Mouse (Mus musculus) midbrain, embryonic 11.5 days (tissue): ENCODE results near the gene Gba2. TPM values are rescaled to one million over a fixed set of nuclear protein-coding genes. Genes with fewer than 3 reads are reported as not detected.

Experiments
- ATAC-seq: fragments of 200-750 bp; cut with Nextera tagmentation; 2 replicates; pipeline ENCODE4 v1.8.0; 2017; ENCODE audit warnings: moderate TSS enrichment, moderate library complexity; ENCODE audit not compliant: low FRiP score
- DNase-seq: peaks from one replicate; pipeline ENCODE4 v3.0.0; 2015; ENCODE audit warnings: low spot score; ENCODE audit errors: missing footprints
- H3K27ac ChIP-seq: fragments of 300-500 bp; sonication (generic); 2 replicates; pipeline ENCODE4 v1.5.1; 2014; ENCODE audit warnings: low read depth, low read length
- H3K27me3 ChIP-seq: fragments of 300-500 bp; sonication (generic); 2 replicates; pipeline ENCODE4 v1.6.1; 2014; ENCODE audit warnings: mild to moderate bottlenecking, low read length, moderate library complexity, mixed read lengths; ENCODE audit not compliant: control insufficient read depth, insufficient read depth
- H3K36me3 ChIP-seq: fragments of 300-500 bp; sonication (generic); 2 replicates; pipeline ENCODE4 v1.6.1; 2014; ENCODE audit warnings: mild to moderate bottlenecking, low read length, moderate library complexity, mixed read lengths; ENCODE audit not compliant: control insufficient read depth, insufficient read depth
- H3K4me1 ChIP-seq: fragments of 300-500 bp; sonication (generic); 2 replicates; pipeline ENCODE4 v1.6.1; 2014; ENCODE audit warnings: low read length; ENCODE audit not compliant: control insufficient read depth, insufficient read depth
- H3K4me2 ChIP-seq: fragments of 300-500 bp; sonication (generic); 2 replicates; pipeline ENCODE4 v1.6.1; 2014; ENCODE audit warnings: mild to moderate bottlenecking, moderate library complexity
- H3K4me3 ChIP-seq: fragments of 300-500 bp; sonication (generic); 2 replicates; pipeline ENCODE4 v1.5.1; 2014; ENCODE audit warnings: low read depth, low read length
- H3K9ac ChIP-seq: fragments of 300-500 bp; sonication (generic); 2 replicates; pipeline ENCODE4 v1.6.1; 2014; ENCODE audit warnings: low read length
- H3K9me3 ChIP-seq: fragments of 300-500 bp; sonication (generic); 2 replicates; pipeline ENCODE4 v1.6.1; 2016; ENCODE audit warnings: low read length; ENCODE audit not compliant: control insufficient read depth
- WGBS: fragments of 180-500 bp; shearing (Covaris S2); extraction: QIAGEN DNeasy Blood & Tissue Kit; methylation state at CpG from one replicate; pipeline ENCODE4 v1.1.7; 2014; 5-methylcytosine and 5-hydroxymethylcytosine counted together
- polyA plus RNA-seq: library from polyadenylated mRNA; unstranded; fragments of >200 nt; fragmentation: Nextera tagmentation; extraction: Ambion mirVana; gene quantifications from 2 replicates; pipeline ENCODE4 v1.2.1, GENCODE M21; 2014

The Gba2 gene
- polyA plus RNA-seq, 1 experiment from 2014 or later: 26.1 TPM

GRCm38 (mm10) chr4:43573561-43573960, 5.1 kb downstream of the Gba2 start:
- DNase-seq: no peak
- no peak overlapping the region for H3K27ac ChIP-seq
- no peaks in the 10 kb centered on the region for H3K9me3 ChIP-seq
- H3K4me3 ChIP-seq: no peak overlapping the region
- WGBS: 94% methylated on average over 4 of the region's 4 CpGs
- H3K4me2 ChIP-seq: no peak overlapping the region
- ATAC-seq: no peak
- H3K27me3 ChIP-seq: no peaks in the 10 kb centered on the region
- H3K4me1 ChIP-seq: peaks cover 24% of the 10 kb centered on the region
- H3K36me3 ChIP-seq: peaks cover 21% of the 10 kb centered on the region
- no peak overlapping the region for H3K9ac ChIP-seq

DNA sequence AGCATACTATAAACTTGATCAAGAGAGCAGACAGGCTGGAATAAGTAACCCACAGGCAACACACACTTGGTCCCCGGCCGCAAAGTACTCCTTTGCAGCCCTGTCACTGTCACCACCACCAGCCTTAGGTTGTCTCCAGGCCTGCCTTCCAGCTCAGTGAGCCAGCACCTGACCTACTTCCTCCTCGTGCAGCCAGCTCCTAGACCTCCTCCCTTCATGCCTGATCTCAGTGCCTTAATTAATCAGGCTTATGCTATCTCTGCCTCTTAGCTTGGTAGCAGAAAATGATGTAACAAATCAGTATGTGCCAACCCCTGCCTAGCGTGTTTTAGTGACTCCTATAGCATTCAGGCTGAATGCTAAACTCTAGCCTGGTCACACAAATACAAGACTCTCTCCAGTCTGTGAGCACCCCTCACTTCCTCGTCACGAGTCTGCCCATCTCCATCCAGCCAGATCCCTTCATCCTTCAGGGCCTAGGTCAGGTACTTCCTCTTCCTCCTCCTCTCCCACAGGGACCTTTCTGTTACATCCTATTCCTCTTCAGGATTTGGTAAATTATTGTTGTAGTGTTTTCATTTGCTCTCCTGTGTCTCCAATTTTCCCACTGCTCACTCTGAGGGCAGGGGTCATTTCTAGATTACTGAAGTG, 7.2 kb downstream of the Gba2 start:
- Histone ChIP-seq H3K27me3 (no peaks in the 10 kb centered on the region), H3K9ac (no peak overlapping the region), H3K36me3 (peaks cover 38% of the 10 kb centered on the region), H3K27ac (no peak overlapping the region), H3K4me2 (no peak overlapping the region), H3K4me3 (no peak overlapping the region), H3K4me1 (peaks cover 8% of the 10 kb centered on the region), H3K9me3 (no peaks in the 10 kb centered on the region)
- 94% methylated on average over 6 of the region's 6 CpGs for WGBS
- DNase-seq: no peak
- no peak for ATAC-seq

- Histone ChIP-seq H3K9ac (no peak overlapping the region), H3K4me1 (peaks cover 8% of the 10 kb centered on the region), H3K27me3 (no peaks in the 10 kb centered on the region), H3K4me2 (no peak overlapping the region), H3K27ac (no peak overlapping the region), H3K9me3 (no peaks in the 10 kb centered on the region), H3K36me3 (peaks cover 33% of the 10 kb centered on the region), H3K4me3 (no peak overlapping the region)
- no peak for ATAC-seq
- 91% methylated on average over 9 of the region's 9 CpGs for WGBS
- DNase-seq: no peak
Observed at GRCm38 (mm10) chr4:43567140-43567539, 11.5 kb downstream of the Gba2 start.

DNA sequence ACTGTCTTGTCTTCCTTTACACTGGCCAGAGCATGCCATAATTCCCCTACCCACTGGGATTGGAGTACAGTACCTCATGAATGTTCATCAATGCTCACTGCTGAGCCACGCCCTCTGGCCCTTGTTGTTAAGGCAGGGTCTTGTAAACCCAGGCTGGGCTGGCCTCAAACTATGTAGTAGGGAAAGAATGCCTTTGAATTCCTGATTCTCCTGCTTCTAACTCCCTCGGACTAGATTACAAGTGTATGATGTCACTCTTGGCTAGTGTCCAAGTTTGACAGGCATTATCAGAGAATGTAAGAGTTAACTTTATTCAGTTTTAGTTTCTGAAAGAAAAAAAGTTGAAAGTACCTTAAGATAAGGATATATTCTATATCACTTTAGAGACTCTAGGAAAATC, 14.4 kb downstream of the Gba2 start:
- WGBS: 75% methylated on average over 2 of the region's 2 CpGs
- H3K4me2 ChIP-seq: no peak overlapping the region
- peaks cover 23% of the 10 kb centered on the region for H3K4me1 ChIP-seq
- no peaks in the 10 kb centered on the region for H3K27me3 ChIP-seq
- DNase-seq (no peak), ATAC-seq (no peak)
- H3K4me3 ChIP-seq: no peak overlapping the region
- H3K9me3 ChIP-seq: no peaks in the 10 kb centered on the region
- no peak overlapping the region for H3K9ac ChIP-seq
- no peak overlapping the region for H3K27ac ChIP-seq
- peaks cover 19% of the 10 kb centered on the region for H3K36me3 ChIP-seq

- H3K27ac ChIP-seq: no peak overlapping the region
- no peak for DNase-seq
- H3K4me1 ChIP-seq: peaks cover 29% of the 10 kb centered on the region
- no peak overlapping the region for H3K9ac ChIP-seq
- H3K9me3 ChIP-seq: no peaks in the 10 kb centered on the region
- no peak overlapping the region for H3K4me3 ChIP-seq
- peak overlapping the region; percentile 70; the same call in 1 of the 2 replicates for H3K4me2 ChIP-seq
- peaks cover 19% of the 10 kb centered on the region for H3K36me3 ChIP-seq
- no peaks in the 10 kb centered on the region for H3K27me3 ChIP-seq
- ATAC-seq: no peak
- WGBS: 90% methylated on average over 4 of the region's 4 CpGs
Observed at GRCm38 (mm10) chr4:43563601-43563875, 15.1 kb downstream of the Gba2 start.

DNA sequence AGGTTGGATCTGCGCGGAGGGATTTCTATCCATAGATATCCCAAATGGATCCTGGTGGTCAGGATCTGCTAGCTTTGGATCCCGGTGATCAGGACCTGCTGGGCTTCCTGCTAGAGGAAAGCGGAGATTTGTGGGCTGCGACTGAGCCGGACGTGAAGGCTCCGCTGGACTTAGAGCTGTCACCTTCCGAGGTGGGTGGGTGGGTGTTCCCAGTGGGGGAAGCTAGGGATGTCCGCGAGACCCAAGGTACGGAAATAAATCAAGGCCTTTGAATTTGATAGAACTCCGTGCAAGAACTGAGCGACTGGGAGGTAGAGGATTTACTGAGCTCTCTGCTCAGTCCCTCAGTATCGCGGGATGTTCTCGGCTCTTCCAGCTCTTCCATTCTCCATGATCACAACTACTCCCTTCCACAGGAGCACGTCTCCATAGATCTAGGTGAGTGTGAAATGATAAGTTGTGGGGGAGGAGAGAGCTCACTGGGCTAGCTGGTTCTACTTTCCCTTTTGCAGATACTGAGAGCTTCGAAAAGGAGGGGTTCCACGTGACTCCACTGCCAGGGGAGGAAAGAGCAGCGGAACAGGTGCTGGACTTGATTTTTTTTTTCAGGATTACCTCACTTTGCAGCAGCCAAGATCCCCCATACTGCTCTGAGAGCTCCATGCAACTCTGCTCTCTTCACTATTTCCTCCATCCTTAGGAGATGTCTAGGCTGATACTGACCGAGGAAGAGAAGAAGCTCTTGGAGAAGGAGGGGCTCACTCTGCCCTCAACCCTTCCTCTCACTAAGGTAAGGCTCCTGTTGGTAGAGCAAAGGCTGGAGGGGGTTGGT, 15.7 kb downstream of the Gba2 start:
- H3K27me3 ChIP-seq: no peaks in the 10 kb centered on the region
- H3K9ac ChIP-seq: peak overlapping the region; percentile 96
- H3K36me3 ChIP-seq: peaks cover 14% of the 10 kb centered on the region
- H3K27ac ChIP-seq: no peak overlapping the region
- no peak for DNase-seq
- H3K4me1 ChIP-seq: peaks cover 31% of the 10 kb centered on the region
- peak; percentile 27; the same call in 1 of the 2 replicates for ATAC-seq
- peak overlapping the region; percentile 70 for H3K4me2 ChIP-seq
- H3K4me3 ChIP-seq: peak overlapping the region; percentile 91
- no peaks in the 10 kb centered on the region for H3K9me3 ChIP-seq
- 7% methylated on average over 22 of the region's 22 CpGs for WGBS

- 0% methylated on average over 62 of the region's 62 CpGs for WGBS
- ATAC-seq (peak; percentile 95), DNase-seq (peak; percentile 99)
- Histone ChIP-seq H3K4me3 (peak within 1 kb of the TSS; percentile 91), H3K9ac (peak within 1 kb of the TSS; percentile 96), H3K27ac (peak within 1 kb of the TSS; percentile 98), H3K4me2 (peak within 1 kb of the TSS; percentile 70), H3K36me3 (peaks cover 6% of the 10 kb centered on the region), H3K9me3 (no peaks in the 10 kb centered on the region), H3K27me3 (no peaks in the 10 kb centered on the region), H3K4me1 (peaks cover 33% of the 10 kb centered on the region)
Observed at GRCm38 (mm10) chr4:43561997-43562768, 16.5 kb downstream of the Gba2 start, which contains the start of the genes Creb3 and Tln1. Gene Creb3, plus strand, starts transcription at chr4:43562332. Gene Tln1, minus strand, starts transcription at chr4:43562691.

GRCm38 (mm10) chr4:43561436-43561996, 17.2 kb downstream of the Gba2 start:
- H3K4me1 ChIP-seq: peaks cover 33% of the 10 kb centered on the region
- no peak for ATAC-seq
- WGBS: 3% methylated on average over 16 of the region's 16 CpGs

More at GRCm38 (mm10) chr4:43561436-43561996, 17.2 kb downstream of the Gba2 start:
- H3K27me3 ChIP-seq: no peaks in the 10 kb centered on the region
- no peaks in the 10 kb centered on the region for H3K9me3 ChIP-seq
- H3K27ac ChIP-seq: peak overlapping the region; percentile 98
- peak overlapping the region; percentile 70 for H3K4me2 ChIP-seq
- peaks cover 2% of the 10 kb centered on the region; the same call in 1 of the 2 replicates for H3K36me3 ChIP-seq
- H3K4me3 ChIP-seq: peak overlapping the region; percentile 91
- DNase-seq: no peak
- H3K9ac ChIP-seq: peak overlapping the region; percentile 96
